Mouse (Mus musculus): Measurements from ENCODE around the gene C7. TPM values are rescaled to one million over a fixed set of nuclear protein-coding genes. Genes with fewer than 3 reads are reported as not detected.

Gene C7
- total RNA-seq, 2 experiments from 2014 or later, result 0.14 to 0.28 TPM

GRCm38 (mm10) chr15:5003503-5004196, 59.9 kb downstream of the C7 start:
- no peak for DNase-seq (ENCODE audit: low spot score in 2 of 2)

DNA sequence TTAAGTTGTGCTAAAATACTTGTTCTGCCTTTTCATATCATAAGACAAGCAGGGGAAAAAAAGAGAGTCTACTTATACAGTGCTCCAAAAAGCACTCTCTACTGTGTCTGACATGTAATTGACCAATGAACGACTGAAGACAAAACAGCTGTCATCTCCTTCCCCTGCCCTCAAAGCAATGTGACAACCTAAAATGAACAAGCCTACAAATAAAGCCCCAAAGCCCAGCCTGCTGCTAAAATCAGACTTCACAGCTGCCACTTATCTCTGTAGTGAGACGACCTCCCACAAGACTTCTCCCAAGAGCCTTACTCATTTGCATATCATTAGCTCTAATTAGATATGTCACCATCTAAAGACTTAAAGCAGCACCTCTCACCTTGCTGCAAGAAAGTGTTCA, 60.6 kb downstream of the C7 start:
- DNase-seq (ENCODE audit: low spot score in 2 of 2), result no peak

GRCm38 (mm10) chr15:4973355-4973754, 90.2 kb downstream of the C7 start:
- DNase-seq (ENCODE audit: low spot score in 2 of 2), result no peak

Other genes with a start within 250 kb of the C7 start
- not detected for gene Mroh2b, start 165.0 kb downstream of the C7 start, total RNA-seq (2021)
- gene Card6, start 44.8 kb upstream of the C7 start, total RNA-seq (2021), result 1 to 10 TPM; 2.0 to 3.7 TPM
- gene Rpl37, start 52.9 kb upstream of the C7 start, total RNA-seq (2021), result 100 to 1,000 TPM; 210 to 230 TPM
- 10 to 100 TPM; 19.2 to 20.8 TPM for gene Prkaa1, start 80.1 kb upstream of the C7 start, total RNA-seq (2021)
- 10 to 100 TPM; 53.2 to 64.4 TPM for gene Ttc33, start 121.8 kb upstream of the C7 start, total RNA-seq (2021)
- gene Ptger4, start 180.4 kb upstream of the C7 start, total RNA-seq (2021), result 1 to 10 TPM in 1 of 2 experiments, under 1 TPM in 1; 0.74 to 1.1 TPM

Data from layer of hippocampus, postnatal 14 days (tissue).